Comparison of ENCODE assay signal across 14 mouse cellular contexts in genomic region chrX:152201737-152202421, GRCm38 (mm10). TPM values are rescaled to one million over a fixed set of nuclear protein-coding genes. Genes with fewer than 3 reads are reported as not detected.
DNase-seq lines count a peak whose midpoint lies in the region; ATAC-seq and TF ChIP-seq lines count a peak whose summit lies in the region.
"Had no signal": no experiment of that assay in that cellular context is flagged by ENCODE, and none has a peak within 500 bp of the region (broad histone marks: within the 10 kb centered on the region; RNA-seq: fewer than 3 reads in every experiment).

No protein-coding gene starts in this region.

- intact Hi-C loops in heart, adult 2 months (cut with DNase I), result no loop called here

- H3K4me1 ChIP-seq in forebrain, embryonic 10.5 days, result peaks cover 46% of the 10 kb centered on the region
- peaks cover 5% of the 10 kb centered on the region; the same call in 1 of the 2 replicates for H3K4me1 ChIP-seq in forebrain, embryonic 11.5 days (replicated peaks; ENCODE audit: control insufficient read depth, insufficient read depth, low read length)
- H3K4me1 ChIP-seq in intestine, postnatal 0 days (replicated peaks; ENCODE audit: control insufficient read depth, insufficient read depth, low read length), result no peaks in the 10 kb centered on the region
- peaks cover 25% of the 10 kb centered on the region for H3K4me1 ChIP-seq in olfactory bulb, adult 2 months (ENCODE audit: control insufficient read depth, insufficient read depth, low read length)
- peaks cover 2% of the 10 kb centered on the region for H3K4me1 ChIP-seq in heart, adult 2 months (ENCODE audit: control insufficient read depth, insufficient read depth, low read length)
- H3K4me1 ChIP-seq: limb, embryonic 12.5 days had no signal

- no peak overlapping the region for H3K4me2 ChIP-seq in forebrain, embryonic 11.5 days (ENCODE audit: low read depth, low read length, severe bottlenecking)
- no peak overlapping the region for H3K4me2 ChIP-seq in intestine, postnatal 0 days (replicated peaks; ENCODE audit: low read depth)
- H3K4me2 ChIP-seq: hindbrain, embryonic 14.5 days; limb, embryonic 12.5 days; neural tube, embryonic 15.5 days had no signal

- DNase-seq in forebrain, embryonic 10.5 days (ENCODE audit: extremely low spot score, low spot score), result no peak
- no peak for DNase-seq in forebrain, embryonic 11.5 days (ENCODE audit: low spot score)
- peak; percentile 22 for DNase-seq in lung, postnatal 36 days
- DNase-seq in lung, postnatal 10 days, result no peak
- DNase-seq in layer of hippocampus, adult 8-10 months (ENCODE audit: low spot score in 2 of 2), result no peak
- no peak for DNase-seq in heart, adult 2 months
- DNase-seq: liver, postnatal 0 days; spleen, adult 18-20 months had no signal

- peaks cover 100% of the 10 kb centered on the region for H3K27me3 ChIP-seq in forebrain, embryonic 10.5 days (ENCODE audit: poor library complexity, severe bottlenecking)
- peaks cover 48% of the 10 kb centered on the region for H3K27me3 ChIP-seq in forebrain, embryonic 11.5 days (ENCODE audit: control insufficient read depth, insufficient read depth, low read length)
- H3K27me3 ChIP-seq in intestine, postnatal 0 days (replicated peaks; ENCODE audit: control insufficient read depth, insufficient read depth, low read length), result no peaks in the 10 kb centered on the region
- H3K27me3 ChIP-seq in heart, adult 2 months (ENCODE audit: control insufficient read depth, insufficient read depth, low read length), result no peaks in the 10 kb centered on the region

- TF ChIP-seq POLR2A in olfactory bulb, adult 2 months (IDR thresholded peaks at IDR 0.05; ENCODE audit: insufficient read depth, low read depth, low read length), result no peak
- no peak for TF ChIP-seq POLR2A in heart, adult 2 months (IDR thresholded peaks at IDR 0.05; ENCODE audit: insufficient read depth, low read depth, low read length)

- H3K27ac ChIP-seq in forebrain, embryonic 10.5 days, result peak overlapping the region; percentile 74
- H3K27ac ChIP-seq in forebrain, embryonic 11.5 days (ENCODE audit: low read depth, low read length), result no peak overlapping the region
- H3K27ac ChIP-seq in intestine, postnatal 0 days (ENCODE audit: low read depth, low read length), result no peak overlapping the region
- peak overlapping the region; percentile 57; the same call in 1 of the 2 replicates for H3K27ac ChIP-seq in olfactory bulb, adult 2 months (ENCODE audit: insufficient read depth, low read depth, low read length)
- no peak overlapping the region for H3K27ac ChIP-seq in heart, adult 2 months
- H3K27ac ChIP-seq: heart, embryonic 10.5 days; hindbrain, embryonic 14.5 days; limb, embryonic 12.5 days; neural tube, embryonic 15.5 days had no signal

- TF ChIP-seq EP300 in heart, adult 2 months (IDR thresholded peaks at IDR 0.05; ENCODE audit: insufficient read depth, low read depth, low read length), result no peak

- TF ChIP-seq CTCF in intestine, postnatal 0 days (IDR thresholded peaks at IDR 0.05; ENCODE audit: low read depth), result no peak
- no peak for TF ChIP-seq CTCF in olfactory bulb, adult 2 months (IDR thresholded peaks at IDR 0.05; ENCODE audit: insufficient read depth, low read depth, low read length)
- TF ChIP-seq CTCF in heart, adult 2 months (IDR thresholded peaks at IDR 0.05), result no peak

- H3K79me2 ChIP-seq in heart, adult 2 months (replicated peaks; ENCODE audit: control insufficient read depth, insufficient read depth, low read length), result no peaks in the 10 kb centered on the region; the same call in 1 of the 2 replicates

- 30% methylated on average over 4 of the region's 4 CpGs for WGBS in forebrain, embryonic 10.5 days
- WGBS in forebrain, embryonic 11.5 days, result 29% methylated on average over 4 of the region's 4 CpGs
- 40% methylated on average over 4 of the region's 4 CpGs for WGBS in intestine, postnatal 0 days
- WGBS in olfactory bulb, adult 2 months, result 43% methylated on average over 4 of the region's 4 CpGs
- 53% methylated on average over 4 of the region's 4 CpGs for WGBS in heart, adult 2 months

- no peak overlapping the region for H3K4me3 ChIP-seq in forebrain, embryonic 10.5 days
- no peak overlapping the region for H3K4me3 ChIP-seq in forebrain, embryonic 11.5 days (ENCODE audit: low read depth, low read length)
- no peak overlapping the region for H3K4me3 ChIP-seq in intestine, postnatal 0 days (ENCODE audit: low read depth, low read length)
- H3K4me3 ChIP-seq in olfactory bulb, adult 2 months (ENCODE audit: insufficient read depth, low read depth, low read length), result no peak overlapping the region
- H3K4me3 ChIP-seq in heart, adult 2 months, result no peak overlapping the region
- H3K4me3 ChIP-seq: heart, embryonic 10.5 days; limb, embryonic 12.5 days; neural tube, embryonic 15.5 days had no signal

- H3K36me3 ChIP-seq in forebrain, embryonic 10.5 days (replicated peaks), result no peaks in the 10 kb centered on the region
- no peaks in the 10 kb centered on the region for H3K36me3 ChIP-seq in forebrain, embryonic 11.5 days (ENCODE audit: control insufficient read depth, insufficient read depth, low read length)
- H3K36me3 ChIP-seq in intestine, postnatal 0 days (ENCODE audit: control insufficient read depth, insufficient read depth), result no peaks in the 10 kb centered on the region
- H3K36me3 ChIP-seq in heart, adult 2 months (ENCODE audit: control insufficient read depth, insufficient read depth, low read length), result no peaks in the 10 kb centered on the region
- H3K36me3 ChIP-seq: heart, embryonic 10.5 days; limb, embryonic 12.5 days; neural tube, embryonic 15.5 days had no signal

- H3K9ac ChIP-seq in forebrain, embryonic 11.5 days (ENCODE audit: low read length), result no peak overlapping the region
- no peak overlapping the region for H3K9ac ChIP-seq in intestine, postnatal 0 days (ENCODE audit: low read depth, low read length)
- no peak overlapping the region for H3K9ac ChIP-seq in heart, adult 2 months (ENCODE audit: low read depth, low read length)
- H3K9ac ChIP-seq: hindbrain, embryonic 14.5 days; limb, embryonic 12.5 days; liver, postnatal 0 days; neural tube, embryonic 15.5 days had no signal

- no peak for ATAC-seq in forebrain, embryonic 11.5 days (replicated peaks; ENCODE audit: low FRiP score)
- 0 out of 2 replicates have a peak, but pooled peaks have one; percentile 36 for ATAC-seq in intestine, postnatal 0 days
- ATAC-seq: liver, postnatal 0 days had no signal

- H3K9me3 ChIP-seq in forebrain, embryonic 10.5 days, result no peaks in the 10 kb centered on the region
- no peaks in the 10 kb centered on the region for H3K9me3 ChIP-seq in forebrain, embryonic 11.5 days (ENCODE audit: control insufficient read depth, low read length)
- H3K9me3 ChIP-seq in intestine, postnatal 0 days (ENCODE audit: control insufficient read depth), result no peaks in the 10 kb centered on the region
- H3K9me3 ChIP-seq: heart, embryonic 10.5 days; limb, embryonic 12.5 days; neural tube, embryonic 15.5 days had no signal

RNA-seq across cellular contexts. Expression of gene Kdm5c, which starts 30.9 kb away (rescaled TPM):
- 66.7 and 69.3 TPM in 2 replicates for polyA plus RNA-seq in forebrain, embryonic 10.5 days (2016; fragmentation: Nextera tagmentation; extraction: Ambion mirVana)
- 46.3 and 46.6 TPM in 2 replicates for polyA plus RNA-seq in forebrain, embryonic 11.5 days (2014; fragmentation: Nextera tagmentation; extraction: Ambion mirVana)
- 16.2 and 19.7 TPM in 2 replicates for polyA plus RNA-seq in intestine, postnatal 0 days (2015; fragmentation: Nextera tagmentation; extraction: Ambion mirVana)
- not detected in 2 replicates for polyA plus RNA-seq in olfactory bulb, adult 2 months (2012; ENCODE audit: insufficient read depth, insufficient read length, low replicate concordance, missing spikeins)
- total RNA-seq in layer of hippocampus, adult 8-10 months (2022), result 10 to 100 TPM; 44.8 to 64.3 (median 52.9) TPM
- total RNA-seq in heart, adult 2 months (2021), result 10 to 100 TPM; 29.7 to 48.5 TPM
- 17.7 and 32.7 TPM in 2 replicates for polyA plus RNA-seq in heart, adult 2 months (2012; rRNA removed)

RNA-seq across cellular contexts. Expression of gene Iqsec2, which starts 57.8 kb away (rescaled TPM):
- polyA plus RNA-seq in forebrain, embryonic 10.5 days (2016; fragmentation: Nextera tagmentation; extraction: Ambion mirVana), result 1.3 and 1.4 TPM in 2 replicates
- polyA plus RNA-seq in forebrain, embryonic 11.5 days (2014; fragmentation: Nextera tagmentation; extraction: Ambion mirVana), result 1.5 and 2.1 TPM in 2 replicates
- 6.5 and 7.3 TPM in 2 replicates for polyA plus RNA-seq in intestine, postnatal 0 days (2015; fragmentation: Nextera tagmentation; extraction: Ambion mirVana)
- polyA plus RNA-seq in olfactory bulb, adult 2 months (2012; ENCODE audit: insufficient read depth, insufficient read length, low replicate concordance, missing spikeins), result not detected in 2 replicates
- 100 to 1,000 TPM; 143 to 160 (median 154) TPM for total RNA-seq in layer of hippocampus, adult 8-10 months (2022)
- total RNA-seq in heart, adult 2 months (2021), result 10 to 100 TPM; 61.3 to 75.9 TPM
- 111 and 126 TPM in 2 replicates for polyA plus RNA-seq in heart, adult 2 months (2012; rRNA removed)

Comparison
In these comparisons a context has a peak if more than half of its experiments do, and no peak if none do; other contexts are left out.
1. H3K27ac ChIP-seq: peak in forebrain, embryonic 10.5 days (single experiment) and olfactory bulb, adult 2 months (single experiment); none in forebrain, embryonic 11.5 days (single experiment), intestine, postnatal 0 days (single experiment) and heart, adult 2 months (single experiment).